Mouse (Mus musculus): ENCODE measurements around the gene S100a6. TPM values are rescaled to one million over a fixed set of nuclear protein-coding genes. Genes with fewer than 3 reads are reported as not detected.

The S100a6 gene
- polyA plus RNA-seq, 1 experiment from 2014 or later: 25.1 TPM

DNA sequence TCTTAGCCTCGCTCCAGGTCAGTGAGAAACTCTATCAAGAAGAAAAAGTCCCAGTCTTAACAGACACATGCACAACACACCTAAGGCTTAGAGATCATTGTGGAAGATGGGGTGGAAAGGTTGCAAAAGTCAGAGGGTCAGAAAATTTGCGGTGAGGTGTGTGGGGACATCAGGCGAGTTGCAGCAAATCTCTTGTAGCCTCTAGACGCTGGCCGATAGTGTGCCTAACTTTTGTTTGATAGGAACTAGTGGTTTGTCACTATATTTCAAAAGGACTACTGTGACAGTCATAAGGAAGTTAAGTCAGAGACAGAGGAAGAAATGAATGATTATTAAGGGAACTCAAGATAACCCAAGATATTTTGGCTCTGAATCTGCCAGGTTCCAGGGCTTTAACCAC lies 14.7 kb downstream of the S100a6 start:
- H3K27me3 ChIP-seq (ENCODE audit: control insufficient read depth, insufficient read depth, low read length): no peaks in the 10 kb centered on the region
- no peak overlapping the region for H3K27ac ChIP-seq (ENCODE audit: low read depth, low read length)
- WGBS: 94% methylated on average over 5 of the region's 5 CpGs
- no peaks in the 10 kb centered on the region for H3K9me3 ChIP-seq (ENCODE audit: control insufficient read depth, low read length)
- peaks cover 12% of the 10 kb centered on the region; the same call in 1 of the 2 replicates for H3K4me1 ChIP-seq (ENCODE audit: control insufficient read depth, insufficient read depth, low read length)
- no peak for ATAC-seq (ENCODE audit: low FRiP score)
- H3K4me3 ChIP-seq (ENCODE audit: low read depth, low read length): no peak overlapping the region
- no peak for DNase-seq (ENCODE audit: low spot score, missing footprints)
- no peaks in the 10 kb centered on the region for H3K36me3 ChIP-seq (ENCODE audit: control insufficient read depth, insufficient read depth, low read length)
- no peak overlapping the region for H3K4me2 ChIP-seq
- H3K9ac ChIP-seq (ENCODE audit: low read length): no peak overlapping the region

DNA sequence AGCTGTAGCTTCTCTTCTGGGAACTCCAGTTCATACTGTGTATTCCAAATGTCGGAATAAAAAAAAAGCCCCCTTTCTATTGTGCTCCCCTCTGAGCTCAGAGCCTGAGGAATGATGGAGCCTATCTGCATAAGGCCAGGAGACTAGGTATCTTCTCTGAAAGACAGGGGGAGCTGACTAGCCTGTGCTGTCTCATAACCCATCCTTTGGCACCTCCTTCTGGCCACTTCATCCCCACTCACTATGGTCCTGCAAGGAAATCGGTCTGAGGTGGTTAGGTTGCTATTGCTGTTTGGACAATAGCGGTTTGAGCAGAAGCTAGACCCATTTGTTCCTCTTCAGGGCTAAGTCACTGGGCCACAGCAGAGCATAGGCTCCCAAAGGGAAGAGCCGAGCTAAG lies 15.1 kb downstream of the S100a6 start:
- Histone ChIP-seq H3K27me3 (ENCODE audit: control insufficient read depth, insufficient read depth, low read length) (no peaks in the 10 kb centered on the region), H3K4me1 (ENCODE audit: control insufficient read depth, insufficient read depth, low read length) (peaks cover 12% of the 10 kb centered on the region; the same call in 1 of the 2 replicates), H3K36me3 (ENCODE audit: control insufficient read depth, insufficient read depth, low read length) (no peaks in the 10 kb centered on the region), H3K4me3 (ENCODE audit: low read depth, low read length) (no peak overlapping the region), H3K9me3 (ENCODE audit: control insufficient read depth, low read length) (no peaks in the 10 kb centered on the region), H3K27ac (ENCODE audit: low read depth, low read length) (no peak overlapping the region), H3K4me2 (no peak overlapping the region), H3K9ac (ENCODE audit: low read length) (no peak overlapping the region)
- no peak for DNase-seq (ENCODE audit: low spot score, missing footprints)
- 64% methylated on average over 4 of the region's 4 CpGs for WGBS
- ATAC-seq (ENCODE audit: low FRiP score): no peak

DNA sequence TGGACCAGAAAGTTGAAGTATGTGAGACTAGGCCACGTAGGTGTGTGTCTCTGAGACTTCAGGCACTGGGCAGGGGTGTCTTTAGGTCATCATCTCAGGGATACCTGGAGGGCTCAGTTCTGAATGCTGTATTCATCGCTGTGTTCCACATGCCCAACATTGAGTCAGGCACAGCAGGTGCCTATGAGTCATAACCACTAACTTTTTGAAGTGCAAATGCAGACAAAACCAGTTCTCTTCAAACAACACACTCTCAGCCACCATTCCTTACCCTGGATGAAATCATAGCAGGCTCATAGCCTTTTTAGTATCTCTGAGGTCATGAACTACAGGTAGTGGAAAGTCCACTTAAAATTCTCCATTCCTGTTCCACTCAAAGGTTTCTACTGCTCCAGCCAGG lies 16.6 kb downstream of the S100a6 start:
- WGBS: 70% methylated on average over 2 of the region's 2 CpGs
- no peak for ATAC-seq (ENCODE audit: low FRiP score)
- no peaks in the 10 kb centered on the region for H3K36me3 ChIP-seq (ENCODE audit: control insufficient read depth, insufficient read depth, low read length)
- no peak overlapping the region for H3K4me3 ChIP-seq (ENCODE audit: low read depth, low read length)
- no peak overlapping the region for H3K4me2 ChIP-seq
- H3K9ac ChIP-seq (ENCODE audit: low read length): no peak overlapping the region
- no peaks in the 10 kb centered on the region for H3K4me1 ChIP-seq (ENCODE audit: control insufficient read depth, insufficient read depth, low read length)
- no peaks in the 10 kb centered on the region for H3K27me3 ChIP-seq (ENCODE audit: control insufficient read depth, insufficient read depth, low read length)
- H3K9me3 ChIP-seq (ENCODE audit: control insufficient read depth, low read length): no peaks in the 10 kb centered on the region
- DNase-seq (ENCODE audit: low spot score, missing footprints): no peak
- no peak overlapping the region for H3K27ac ChIP-seq (ENCODE audit: low read depth, low read length)

DNA sequence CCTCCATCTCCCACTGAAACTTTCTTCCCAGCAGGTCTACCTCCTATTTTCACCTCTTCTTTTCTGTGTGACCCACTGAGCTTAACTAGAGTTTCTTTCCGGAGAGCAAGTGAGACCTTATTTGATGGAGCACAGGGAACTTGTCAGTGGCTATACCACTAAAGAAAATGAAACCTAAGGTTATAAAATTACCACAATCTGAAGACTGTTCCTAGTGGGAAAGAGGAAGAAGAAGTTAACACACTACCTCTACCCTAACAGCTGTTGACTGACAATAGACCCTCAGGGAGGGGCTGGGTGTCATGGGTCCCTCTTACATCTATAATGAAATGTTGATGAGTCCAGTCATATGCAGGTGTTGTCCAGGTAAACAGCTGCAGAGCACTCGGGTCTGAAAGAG lies 19.3 kb downstream of the S100a6 start:
- no peak overlapping the region for H3K9ac ChIP-seq (ENCODE audit: low read length)
- WGBS: 85% methylated on average over 2 of the region's 2 CpGs
- H3K27ac ChIP-seq (ENCODE audit: low read depth, low read length): no peak overlapping the region
- no peaks in the 10 kb centered on the region for H3K4me1 ChIP-seq (ENCODE audit: control insufficient read depth, insufficient read depth, low read length)
- DNase-seq (ENCODE audit: low spot score, missing footprints) (no peak), ATAC-seq (ENCODE audit: low FRiP score) (no peak)
- no peaks in the 10 kb centered on the region for H3K36me3 ChIP-seq (ENCODE audit: control insufficient read depth, insufficient read depth, low read length)
- no peaks in the 10 kb centered on the region for H3K9me3 ChIP-seq (ENCODE audit: control insufficient read depth, low read length)
- H3K4me2 ChIP-seq: no peak overlapping the region
- H3K27me3 ChIP-seq (ENCODE audit: control insufficient read depth, insufficient read depth, low read length): no peaks in the 10 kb centered on the region
- no peak overlapping the region for H3K4me3 ChIP-seq (ENCODE audit: low read depth, low read length)

DNA sequence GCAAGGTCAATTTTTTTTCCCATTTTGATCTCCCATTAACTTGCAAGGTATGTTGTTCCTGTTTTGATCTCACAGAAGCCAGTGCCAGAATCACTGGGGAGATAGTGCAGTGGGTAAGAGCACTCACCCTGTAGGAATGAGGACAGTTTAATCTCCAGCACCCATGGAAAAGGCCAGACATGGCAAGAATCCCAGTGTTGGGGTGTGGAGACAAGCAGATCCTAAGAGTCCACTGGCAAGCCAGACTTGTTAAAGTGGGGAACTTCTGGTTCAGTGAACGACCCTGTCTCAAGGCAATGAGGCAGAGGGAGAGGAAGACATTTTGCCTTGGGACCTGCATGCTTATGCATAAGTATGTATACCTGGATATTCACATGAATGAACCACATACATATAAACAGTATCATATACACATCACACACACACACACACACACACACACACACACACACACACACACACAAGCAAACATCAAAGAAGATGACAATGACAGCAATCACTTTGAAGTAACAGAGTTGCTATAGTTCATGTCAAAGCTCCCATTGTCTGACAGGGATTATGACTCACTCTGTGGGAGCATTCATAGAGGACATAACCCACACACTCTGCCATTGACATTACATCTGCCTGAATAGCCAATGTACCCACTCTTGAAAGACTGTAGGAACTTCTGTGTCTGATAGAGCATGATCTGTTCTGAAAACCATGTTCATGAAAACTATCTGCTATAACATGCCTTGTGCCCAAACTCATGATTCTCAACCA lies 26.0 kb downstream of the S100a6 start:
- H3K36me3 ChIP-seq (ENCODE audit: control insufficient read depth, insufficient read depth, low read length): no peaks in the 10 kb centered on the region
- no peaks in the 10 kb centered on the region for H3K27me3 ChIP-seq (ENCODE audit: control insufficient read depth, insufficient read depth, low read length)
- no peak overlapping the region for H3K9ac ChIP-seq (ENCODE audit: low read length)
- DNase-seq (ENCODE audit: low spot score, missing footprints) (no peak), ATAC-seq (ENCODE audit: low FRiP score) (no peak)
- WGBS: 69% methylated on average over 1 of the region's 1 CpGs
- H3K9me3 ChIP-seq (ENCODE audit: control insufficient read depth, low read length): no peaks in the 10 kb centered on the region
- no peaks in the 10 kb centered on the region for H3K4me1 ChIP-seq (ENCODE audit: control insufficient read depth, insufficient read depth, low read length)
- H3K4me3 ChIP-seq (ENCODE audit: low read depth, low read length): no peak overlapping the region
- no peak overlapping the region for H3K4me2 ChIP-seq
- H3K27ac ChIP-seq (ENCODE audit: low read depth, low read length): no peak overlapping the region

DNA sequence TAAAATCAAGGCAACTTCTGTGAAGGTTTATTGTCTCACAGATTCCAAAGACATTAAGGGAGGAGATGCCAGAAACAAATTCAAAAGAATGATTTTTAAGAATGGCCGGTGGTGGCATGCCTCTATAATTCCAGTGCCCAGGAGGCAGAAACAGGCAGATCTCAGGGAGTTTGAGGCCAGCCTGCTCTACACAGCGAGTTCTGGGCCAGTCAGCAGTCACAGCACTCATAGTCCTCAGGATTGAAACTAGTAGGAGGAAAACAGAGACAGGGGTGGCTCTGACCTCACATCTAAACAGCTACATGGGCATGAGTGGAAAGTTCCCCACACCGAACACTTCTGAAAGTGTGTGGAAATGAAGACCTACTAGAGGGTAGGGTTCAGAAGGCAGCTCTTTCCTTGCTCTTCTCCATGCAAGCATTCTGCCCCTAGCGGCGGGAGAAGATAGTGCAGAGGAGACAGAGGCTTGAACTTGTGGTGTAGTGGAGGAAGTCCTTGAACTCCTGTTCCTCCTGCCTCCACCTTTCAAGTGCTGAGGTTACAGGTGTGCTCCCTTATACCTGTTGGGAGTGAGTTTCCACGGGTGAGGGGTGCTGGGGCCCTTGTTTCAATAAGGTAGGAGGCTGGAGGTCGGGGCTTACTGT lies 27.0 kb downstream of the S100a6 start:
- no peak overlapping the region for H3K4me3 ChIP-seq (ENCODE audit: low read depth, low read length)
- no peaks in the 10 kb centered on the region for H3K9me3 ChIP-seq (ENCODE audit: control insufficient read depth, low read length)
- DNase-seq (ENCODE audit: low spot score, missing footprints): peak; percentile 88
- no peaks in the 10 kb centered on the region for H3K27me3 ChIP-seq (ENCODE audit: control insufficient read depth, insufficient read depth, low read length)
- no peak overlapping the region for H3K9ac ChIP-seq (ENCODE audit: low read length)
- H3K4me2 ChIP-seq: no peak overlapping the region
- H3K4me1 ChIP-seq (ENCODE audit: control insufficient read depth, insufficient read depth, low read length): no peaks in the 10 kb centered on the region
- WGBS: 55% methylated on average over 7 of the region's 7 CpGs
- no peaks in the 10 kb centered on the region for H3K36me3 ChIP-seq (ENCODE audit: control insufficient read depth, insufficient read depth, low read length)
- H3K27ac ChIP-seq (ENCODE audit: low read depth, low read length): no peak overlapping the region
- no peak for ATAC-seq (ENCODE audit: low FRiP score)

DNA sequence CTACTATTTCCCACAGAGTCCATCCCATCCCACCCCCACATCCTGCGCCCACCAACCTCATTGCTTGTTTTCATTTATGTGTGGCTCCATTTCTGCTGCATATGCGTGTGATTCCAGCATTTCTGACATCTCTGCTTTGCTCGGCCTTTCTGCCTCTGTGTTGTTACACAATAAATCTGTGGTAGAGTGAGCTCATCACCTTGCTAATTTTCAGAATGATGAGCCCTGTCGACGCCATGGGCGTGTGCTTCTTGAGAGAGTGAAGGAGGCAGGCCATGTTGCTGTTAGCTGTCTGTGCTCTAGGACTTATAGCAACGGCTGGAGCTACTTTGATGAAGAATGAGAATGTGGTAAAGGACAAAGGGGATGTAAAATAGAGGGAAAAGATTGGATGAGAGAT lies 28.3 kb downstream of the S100a6 start:
- Histone ChIP-seq H3K36me3 (ENCODE audit: control insufficient read depth, insufficient read depth, low read length) (no peaks in the 10 kb centered on the region), H3K4me1 (ENCODE audit: control insufficient read depth, insufficient read depth, low read length) (no peaks in the 10 kb centered on the region), H3K9ac (ENCODE audit: low read length) (no peak overlapping the region), H3K27me3 (ENCODE audit: control insufficient read depth, insufficient read depth, low read length) (no peaks in the 10 kb centered on the region), H3K9me3 (ENCODE audit: control insufficient read depth, low read length) (no peaks in the 10 kb centered on the region), H3K4me3 (ENCODE audit: low read depth, low read length) (no peak overlapping the region), H3K27ac (ENCODE audit: low read depth, low read length) (no peak overlapping the region), H3K4me2 (no peak overlapping the region)
- 85% methylated on average over 7 of the region's 7 CpGs for WGBS
- ATAC-seq (ENCODE audit: low FRiP score) (no peak), DNase-seq (ENCODE audit: low spot score, missing footprints) (no peak)

DNA sequence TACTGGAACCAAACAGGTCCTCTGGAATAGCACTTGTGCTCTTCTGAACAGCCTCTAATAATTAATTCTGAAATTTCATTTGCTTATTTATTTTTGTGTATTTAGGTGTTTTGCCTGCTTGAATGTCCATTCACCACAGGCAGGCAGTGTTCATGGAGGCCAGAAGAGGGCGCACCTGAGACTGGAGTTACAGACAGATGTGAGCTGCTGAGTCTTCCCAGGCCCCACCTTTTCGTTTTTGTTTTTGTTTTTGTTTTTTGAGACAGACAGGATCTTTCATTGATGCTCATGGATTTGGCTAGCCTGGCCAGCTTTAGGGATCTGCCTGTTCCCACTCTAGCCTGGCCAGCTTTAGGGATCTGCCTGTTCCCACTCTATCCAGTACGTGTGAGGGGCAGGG lies 31.5 kb downstream of the S100a6 start:
- H3K4me1 ChIP-seq (ENCODE audit: control insufficient read depth, insufficient read depth, low read length): no peaks in the 10 kb centered on the region
- H3K9ac ChIP-seq (ENCODE audit: low read length): no peak overlapping the region
- H3K4me3 ChIP-seq (ENCODE audit: low read depth, low read length): no peak overlapping the region
- no peaks in the 10 kb centered on the region for H3K36me3 ChIP-seq (ENCODE audit: control insufficient read depth, insufficient read depth, low read length)
- H3K9me3 ChIP-seq (ENCODE audit: control insufficient read depth, low read length): no peaks in the 10 kb centered on the region
- no peaks in the 10 kb centered on the region for H3K27me3 ChIP-seq (ENCODE audit: control insufficient read depth, insufficient read depth, low read length)
- WGBS: 49% methylated on average over 3 of the region's 3 CpGs
- H3K27ac ChIP-seq (ENCODE audit: low read depth, low read length): no peak overlapping the region
- DNase-seq (ENCODE audit: low spot score, missing footprints): no peak
- H3K4me2 ChIP-seq: no peak overlapping the region
- no peak for ATAC-seq (ENCODE audit: low FRiP score)

DNA sequence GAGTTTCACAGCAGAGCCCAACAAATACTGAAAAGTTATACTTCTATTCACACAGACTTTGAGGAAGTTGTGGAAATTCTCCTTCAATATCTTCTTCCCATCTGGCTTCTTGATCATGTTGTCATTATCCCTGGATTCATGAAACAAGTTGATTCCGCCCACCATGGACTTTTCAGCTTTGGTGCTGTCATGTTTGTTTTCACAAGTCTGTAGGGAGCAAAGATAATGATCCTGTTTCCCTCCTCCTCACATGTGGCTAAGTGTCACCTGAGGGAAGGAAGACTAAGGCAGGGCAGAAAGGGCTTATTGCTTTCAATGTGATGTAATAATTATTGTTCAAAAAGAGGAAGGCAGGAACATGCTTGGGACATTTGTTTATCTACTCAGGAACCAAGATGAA lies 34.6 kb downstream of the S100a6 start:
- no peak overlapping the region for H3K9ac ChIP-seq (ENCODE audit: low read length)
- no peak overlapping the region for H3K4me2 ChIP-seq
- H3K4me3 ChIP-seq (ENCODE audit: low read depth, low read length): no peak overlapping the region
- H3K9me3 ChIP-seq (ENCODE audit: control insufficient read depth, low read length): no peaks in the 10 kb centered on the region
- 84% methylated on average over 1 of the region's 1 CpGs for WGBS
- H3K27ac ChIP-seq (ENCODE audit: low read depth, low read length): no peak overlapping the region
- no peaks in the 10 kb centered on the region for H3K36me3 ChIP-seq (ENCODE audit: control insufficient read depth, insufficient read depth, low read length)
- no peak for ATAC-seq (ENCODE audit: low FRiP score)
- no peaks in the 10 kb centered on the region for H3K4me1 ChIP-seq (ENCODE audit: control insufficient read depth, insufficient read depth, low read length)
- no peak for DNase-seq (ENCODE audit: low spot score, missing footprints)
- H3K27me3 ChIP-seq (ENCODE audit: control insufficient read depth, insufficient read depth, low read length): no peaks in the 10 kb centered on the region

All from midbrain, embryonic 11.5 days (tissue).